Mouse (Mus musculus): Measurements from ENCODE around the gene Tmem205. TPM values are rescaled to one million over a fixed set of nuclear protein-coding genes. Genes with fewer than 3 reads are reported as not detected.

Tmem205 gene
- total RNA-seq (2021) = 10 to 100 TPM; 31.2 to 35.1 TPM

DNA sequence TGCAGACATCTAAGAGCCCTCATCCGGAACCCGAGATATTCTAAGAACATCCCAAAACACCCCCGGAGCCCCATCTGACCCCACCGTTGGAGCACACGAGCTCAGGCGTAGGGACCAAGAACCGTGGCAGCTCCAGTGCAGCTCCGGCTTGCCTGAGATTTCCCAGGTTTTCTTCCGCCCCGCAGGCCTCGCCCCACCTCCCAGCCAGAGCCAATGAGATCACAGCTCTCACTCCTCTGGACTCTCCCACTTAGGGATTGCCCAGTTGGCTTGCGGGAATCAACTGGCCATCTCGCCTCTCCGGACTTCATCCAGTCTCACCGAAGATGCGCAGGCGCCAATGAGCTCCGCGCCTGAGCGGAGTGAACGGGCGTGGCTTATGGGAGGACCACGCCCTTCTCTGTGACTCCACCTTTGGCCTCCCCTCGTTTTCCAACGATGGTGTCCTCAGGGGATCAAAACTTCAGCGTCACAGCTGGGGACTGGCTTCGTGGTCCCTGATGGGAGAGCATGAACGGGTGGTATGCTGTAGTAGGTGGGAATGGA is at the start of gene Tmem205, which contains the start of gene Ccdc159:
Gene Tmem205, minus strand, starts transcription at position 349 of the 546 bp plus-strand sequence.
Gene Ccdc159, plus strand, starts transcription at position 264 of the 546 bp plus-strand sequence.
- intact Hi-C loops (cut with DNase I) = no loop called here
- peak; percentile 91 to 95 for DNase-seq (ENCODE audit: extremely low spot score in 1 of 2, low spot score in 2 of 2)

DNA sequence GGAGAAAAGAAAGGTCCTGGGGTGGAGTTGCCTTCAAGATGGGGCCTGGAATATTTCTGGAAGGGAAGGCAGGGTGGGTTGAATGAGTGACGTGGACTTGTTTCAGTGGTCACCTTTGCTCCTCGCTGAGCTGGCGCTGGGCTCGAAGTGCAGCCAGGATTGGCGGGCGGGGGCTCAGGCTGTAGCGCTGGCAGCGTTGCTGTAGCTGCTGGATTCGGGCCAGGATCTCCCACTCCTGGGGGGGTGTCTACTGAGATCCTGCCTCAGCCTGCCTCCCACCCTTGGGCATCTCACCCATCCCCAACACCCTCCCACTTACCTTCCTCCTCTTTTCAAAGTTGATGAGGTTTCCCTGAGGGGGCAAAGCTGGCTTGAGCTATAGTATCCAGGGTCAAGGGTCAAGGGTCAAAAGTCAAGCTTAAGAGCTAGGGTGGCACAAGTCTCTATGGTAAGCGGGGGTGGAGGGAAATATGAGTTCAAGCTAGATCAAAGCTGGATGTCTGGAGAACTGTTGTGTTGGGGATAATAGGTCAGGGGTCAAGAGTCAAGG is 49.3 kb upstream of the Tmem205 start:
- intact Hi-C loops (cut with DNase I) = no loop called here
- peak in 1 of 2 experiments; percentile 57 for DNase-seq (ENCODE audit: extremely low spot score in 1 of 2, low spot score in 2 of 2)

DNA sequence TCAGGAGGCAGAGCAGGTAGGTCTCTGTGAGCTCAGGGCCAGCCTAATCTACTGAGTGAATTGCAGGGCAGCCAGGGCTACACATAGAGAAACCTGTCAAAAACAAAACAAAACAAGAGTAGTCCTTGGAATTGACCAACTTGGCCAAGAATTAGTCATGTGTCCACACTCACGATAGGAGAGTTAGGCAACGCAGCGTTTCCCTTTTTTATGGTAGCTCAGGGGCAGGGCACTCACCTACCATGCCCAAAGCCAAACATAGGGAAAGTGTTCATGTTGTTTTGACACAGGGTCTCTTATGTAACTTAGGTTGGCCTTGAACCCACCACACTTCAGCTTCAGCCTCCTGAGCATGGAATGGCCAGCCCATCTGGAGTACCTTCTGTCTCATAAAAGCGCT is 41.9 kb upstream of the Tmem205 start:
- intact Hi-C loops (cut with DNase I) = no loop called here
- DNase-seq (ENCODE audit: extremely low spot score in 1 of 2, low spot score in 2 of 2) = no peak

DNA sequence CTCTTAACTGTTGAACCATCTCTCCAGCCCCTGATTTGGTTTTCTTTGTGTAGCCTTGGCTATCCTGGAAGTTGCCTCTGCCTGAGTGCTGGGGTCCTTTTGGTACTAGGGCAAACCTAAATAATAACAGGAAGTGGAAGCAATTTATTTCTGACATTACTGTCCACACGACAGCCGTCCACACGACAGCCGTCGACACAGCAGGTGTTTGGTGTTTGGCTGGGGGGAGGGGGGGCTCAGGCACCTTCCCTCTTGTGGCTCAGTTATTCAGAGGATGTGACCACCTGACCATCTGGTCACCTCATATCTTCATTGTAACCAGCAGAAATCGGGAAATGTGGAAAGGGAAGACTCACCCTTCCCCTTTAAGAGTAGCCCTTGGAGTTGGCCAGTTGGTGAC is 41.5 kb upstream of the Tmem205 start:
- intact Hi-C loops (cut with DNase I) = no loop called here
- DNase-seq (ENCODE audit: extremely low spot score in 1 of 2, low spot score in 2 of 2) = no peak

DNA sequence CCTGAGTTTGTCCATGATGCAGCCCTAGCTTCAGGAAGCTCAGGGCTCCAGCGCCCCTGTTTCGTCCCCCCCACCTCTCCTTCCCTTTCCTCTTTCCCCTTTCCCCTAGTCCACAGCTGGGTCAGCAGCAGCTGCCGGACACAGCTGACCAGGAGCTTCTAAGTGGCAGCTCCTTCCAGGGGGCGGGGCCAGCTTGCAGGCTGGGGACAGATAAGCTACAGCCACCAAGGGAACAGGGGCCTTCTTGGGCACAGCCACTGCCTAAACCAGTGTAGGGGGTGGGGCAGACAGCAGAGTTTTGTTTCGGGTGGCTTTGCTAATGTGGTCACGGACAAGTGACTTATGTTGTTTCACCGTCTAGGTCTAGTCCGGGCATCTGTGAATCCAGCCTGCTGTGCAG is 36.1 kb upstream of the Tmem205 start, which contains the start of gene Epor:
Gene Epor, minus strand, starts transcription at position 90 of the 400 bp plus-strand sequence.
- peak in 1 of 2 experiments; percentile 85 for DNase-seq (ENCODE audit: extremely low spot score in 1 of 2, low spot score in 2 of 2)
- intact Hi-C loops (cut with DNase I) = loop anchor here (5.0 kb wide), 1 partner anchor 34 kb away; no protein-coding TSS in a partner anchor

DNA sequence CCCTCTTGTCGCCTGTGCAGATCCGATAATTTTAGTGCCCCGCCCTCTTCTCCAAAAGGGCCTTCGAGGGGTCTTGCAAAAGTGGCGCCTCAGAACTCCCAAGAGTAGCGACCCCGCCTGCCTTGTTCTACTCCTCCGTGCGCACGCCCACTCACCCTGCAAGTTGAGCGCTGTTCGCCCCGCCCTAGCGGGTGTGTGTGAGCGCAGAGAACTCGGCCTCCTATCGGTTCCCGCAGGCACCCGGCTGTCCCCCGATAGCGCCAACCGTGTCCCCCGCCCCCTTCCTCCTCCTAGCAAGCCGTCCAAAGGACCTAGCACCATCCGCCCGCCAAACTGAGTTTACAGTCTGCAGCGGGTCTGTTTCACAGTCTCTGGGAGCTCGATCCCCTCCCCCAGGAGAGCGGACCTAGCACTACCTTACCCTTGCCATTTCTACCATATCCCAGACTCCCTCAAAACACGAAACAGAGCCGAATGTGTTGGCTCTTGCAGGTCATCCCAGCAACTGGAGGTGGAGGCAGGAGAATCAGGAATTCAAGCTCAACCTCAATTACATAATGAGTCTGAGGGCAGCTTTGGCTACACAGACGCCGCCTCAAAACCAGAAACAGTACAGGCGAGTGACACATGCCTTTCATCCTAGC is 35.2 kb upstream of the Tmem205 start:
- DNase-seq (ENCODE audit: extremely low spot score in 1 of 2, low spot score in 2 of 2) = peak in 1 of 2 experiments; percentile 88
- intact Hi-C loops (cut with DNase I) = loop anchor here (5.0 kb wide), 1 partner anchor 35 kb away; no protein-coding TSS in a partner anchor

DNA sequence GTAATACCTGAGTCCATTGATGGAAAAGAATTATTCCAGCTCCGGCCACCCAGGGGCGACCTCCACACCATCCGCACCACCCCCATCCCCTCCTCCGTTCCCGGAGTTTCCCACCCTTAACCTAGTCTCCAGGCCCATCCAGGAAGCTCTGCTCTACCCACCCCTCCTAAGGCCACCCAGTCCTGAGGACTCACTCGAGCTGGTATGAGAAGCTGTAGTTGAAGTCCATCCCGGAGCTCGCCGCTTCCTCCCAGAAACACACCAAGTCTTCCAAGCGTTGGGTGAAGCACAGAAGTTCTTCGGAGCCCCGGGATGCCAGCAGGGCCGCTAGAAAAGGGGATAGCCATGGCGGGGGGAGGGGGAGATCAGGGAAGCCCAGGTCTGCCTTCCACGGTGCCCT is 34.7 kb upstream of the Tmem205 start:
- DNase-seq (ENCODE audit: extremely low spot score in 1 of 2, low spot score in 2 of 2) = no peak
- intact Hi-C loops (cut with DNase I) = loop anchor here (5.0 kb wide), 1 partner anchor 35 kb away; no protein-coding TSS in a partner anchor

DNA sequence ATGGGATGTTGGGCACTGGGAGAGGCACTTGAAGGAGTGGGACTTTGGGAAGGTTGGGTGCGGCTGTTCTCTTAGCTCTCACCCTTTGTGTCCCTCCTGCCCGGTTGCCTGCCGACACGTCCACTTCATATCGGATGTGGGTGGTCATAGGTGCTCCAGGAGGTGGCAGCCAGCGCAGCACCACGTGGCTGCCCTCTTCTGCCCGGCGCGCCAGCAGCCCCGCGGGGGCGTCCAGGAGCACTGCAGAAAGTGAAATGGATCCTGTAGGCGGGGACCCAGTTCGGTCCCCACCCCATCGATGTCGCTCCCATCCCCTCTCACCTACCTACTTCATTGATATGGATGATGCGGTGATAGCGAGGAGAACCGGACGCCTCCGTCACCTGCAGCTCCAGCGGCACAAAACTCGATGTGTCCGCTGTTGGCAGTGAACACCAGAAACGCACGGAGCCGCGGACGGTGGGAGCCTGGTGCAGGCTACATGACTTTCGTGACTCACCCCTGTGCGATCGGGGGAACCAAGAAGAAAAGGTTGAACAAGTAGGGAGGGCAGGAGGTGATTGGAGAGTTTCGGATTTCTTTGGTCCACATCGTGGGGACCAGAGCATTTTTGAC is 34.1 kb upstream of the Tmem205 start:
- no peak for DNase-seq (ENCODE audit: extremely low spot score in 1 of 2, low spot score in 2 of 2)
- intact Hi-C loops (cut with DNase I) = loop anchor here (5.0 kb wide), 1 partner anchor 36 kb away; no protein-coding TSS in a partner anchor

DNA sequence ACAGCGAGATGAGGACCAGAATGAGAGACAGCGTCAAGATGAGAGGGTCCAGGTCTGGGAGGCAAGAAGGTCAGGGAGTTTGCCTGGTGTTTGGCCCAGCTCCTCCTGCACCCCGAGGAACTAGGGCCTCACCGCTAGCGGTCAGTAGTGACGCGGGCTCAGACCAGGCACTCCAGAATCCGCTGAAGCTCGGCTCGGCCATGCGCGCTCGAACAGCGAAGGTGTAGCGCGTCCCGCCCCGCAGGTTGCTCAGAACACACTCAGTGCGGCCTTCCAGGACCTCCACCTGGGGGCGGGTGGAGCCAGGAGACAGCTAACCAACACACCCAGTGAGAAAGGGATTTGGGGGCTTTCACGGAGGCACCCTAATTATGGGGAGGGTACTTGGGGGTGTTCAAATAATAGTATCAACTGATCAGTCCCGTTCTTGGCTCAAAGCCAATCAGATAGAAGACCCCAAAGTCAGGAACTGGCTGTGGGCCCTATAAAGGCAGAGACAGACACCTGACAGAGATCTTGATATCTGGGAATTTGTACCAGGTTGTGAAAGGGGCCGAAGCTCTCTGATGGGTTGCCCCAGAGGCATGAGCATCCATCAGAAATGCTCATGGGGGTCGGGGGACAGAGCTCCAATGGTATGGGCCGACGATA is 33.3 kb upstream of the Tmem205 start:
- intact Hi-C loops (cut with DNase I) = loop anchor here (5.0 kb wide), 1 partner anchor 37 kb away; no protein-coding TSS in a partner anchor

DNA sequence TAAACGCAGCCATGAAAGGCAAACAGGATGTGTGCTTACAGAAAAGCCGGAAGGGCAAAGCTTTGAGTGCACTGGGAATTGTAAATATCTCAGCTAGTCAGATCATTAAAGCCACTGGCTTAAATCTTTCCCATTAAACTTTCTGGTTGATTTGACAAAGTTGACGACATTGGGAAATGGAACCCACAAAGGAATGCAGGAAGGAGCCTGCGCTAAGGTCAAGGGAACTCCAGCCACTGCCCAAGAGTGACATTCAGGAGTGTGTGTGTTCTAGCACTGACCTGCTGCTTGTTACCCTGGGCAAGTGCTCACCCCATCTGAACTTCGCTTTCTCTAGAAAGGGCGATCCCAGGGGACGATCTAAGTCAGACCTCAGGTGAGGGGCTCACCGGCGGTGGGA is 32.8 kb upstream of the Tmem205 start:
- DNase-seq (ENCODE audit: extremely low spot score in 1 of 2, low spot score in 2 of 2) = no peak
- intact Hi-C loops (cut with DNase I) = loop anchor here (5.0 kb wide), 1 partner anchor 37 kb away; no protein-coding TSS in a partner anchor

More for the DNA sequence above, 33.3 kb upstream of the Tmem205 start:
- peak in 1 of 2 experiments; percentile 71 for DNase-seq (ENCODE audit: extremely low spot score in 1 of 2, low spot score in 2 of 2)

DNA sequence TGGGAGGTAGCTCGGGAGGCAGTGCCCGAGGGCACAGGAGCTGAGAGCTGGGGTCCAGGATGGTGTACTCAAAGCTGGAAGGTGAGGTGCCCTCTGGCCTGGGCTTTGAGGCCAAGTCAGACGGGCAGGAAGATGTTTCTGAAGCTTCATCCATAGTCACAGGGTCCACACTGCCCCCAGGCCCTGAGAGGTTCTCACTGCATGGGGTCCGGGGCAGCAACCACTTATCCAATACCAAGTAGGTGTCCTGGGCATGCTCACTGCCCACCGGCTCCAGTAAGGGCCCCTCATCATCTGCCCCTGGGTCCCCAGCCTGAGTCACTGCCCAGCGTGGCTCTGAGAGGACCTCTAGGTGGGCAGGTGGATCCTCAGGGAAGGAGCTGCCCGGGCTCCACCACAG is 31.9 kb upstream of the Tmem205 start:
- intact Hi-C loops (cut with DNase I) = no loop called here
- no peak for DNase-seq (ENCODE audit: extremely low spot score in 1 of 2, low spot score in 2 of 2)

DNA sequence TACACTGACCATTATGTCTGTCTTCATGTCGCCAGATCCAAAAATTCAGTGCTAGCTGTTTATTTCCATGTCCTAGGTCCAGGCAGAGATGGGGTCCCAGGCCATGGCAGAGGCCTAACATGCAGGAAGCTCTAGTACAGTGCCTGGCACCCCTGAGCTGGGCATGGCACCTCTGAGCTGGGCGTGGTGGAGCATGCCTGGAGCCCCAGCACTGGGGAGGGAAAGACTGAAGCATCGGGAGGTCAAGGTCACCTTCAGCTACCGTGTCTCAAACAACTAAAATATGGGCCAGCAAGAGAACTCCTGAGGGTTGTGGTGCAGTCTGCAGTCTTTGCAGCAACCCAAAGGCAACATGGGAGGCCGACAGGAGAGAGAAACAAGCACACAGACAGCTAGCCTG is 31.0 kb upstream of the Tmem205 start:
- intact Hi-C loops (cut with DNase I) = no loop called here
- no peak for DNase-seq (ENCODE audit: extremely low spot score in 1 of 2, low spot score in 2 of 2)

DNA sequence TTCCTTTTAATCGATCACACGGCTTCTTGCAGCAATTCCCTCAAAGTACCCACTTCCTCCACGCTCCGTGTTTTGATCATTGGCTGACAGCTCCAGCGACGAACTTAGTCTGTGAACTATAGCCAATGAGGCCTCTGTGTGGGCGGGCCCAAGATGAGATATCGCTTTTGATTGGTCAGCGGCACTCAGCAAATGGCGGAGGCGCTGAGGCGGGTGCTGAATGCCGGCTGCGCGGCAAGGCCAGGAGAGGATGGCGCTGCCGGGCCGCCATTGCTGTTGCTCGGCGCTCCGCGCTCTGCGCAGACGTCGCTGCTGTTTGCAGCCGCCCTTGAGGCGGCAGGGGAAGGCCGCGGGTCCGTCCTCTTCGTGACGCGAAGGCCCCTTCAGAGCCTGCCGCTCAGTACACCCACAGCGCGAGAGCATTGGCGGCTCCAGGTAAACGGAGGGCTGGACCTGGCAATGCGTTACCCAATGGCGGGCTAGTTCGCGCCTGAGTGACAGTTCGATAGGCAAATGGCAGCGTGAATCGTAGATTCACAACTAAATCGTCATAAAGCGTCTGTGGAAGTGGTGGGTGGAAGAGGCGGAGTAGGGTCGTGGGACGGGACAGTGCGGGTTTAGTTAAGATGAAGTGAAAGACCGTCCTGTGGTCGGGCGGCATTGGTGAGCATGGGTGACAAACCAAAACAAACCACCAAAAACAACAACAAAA is 28.4 kb upstream of the Tmem205 start, which contains the start of gene Swsap1:
Gene Swsap1, plus strand, starts transcription at position 186 of the 712 bp plus-strand sequence.
- DNase-seq (ENCODE audit: extremely low spot score in 1 of 2, low spot score in 2 of 2) = peak; percentile 98 to 99
- intact Hi-C loops (cut with DNase I) = no loop called here

DNA sequence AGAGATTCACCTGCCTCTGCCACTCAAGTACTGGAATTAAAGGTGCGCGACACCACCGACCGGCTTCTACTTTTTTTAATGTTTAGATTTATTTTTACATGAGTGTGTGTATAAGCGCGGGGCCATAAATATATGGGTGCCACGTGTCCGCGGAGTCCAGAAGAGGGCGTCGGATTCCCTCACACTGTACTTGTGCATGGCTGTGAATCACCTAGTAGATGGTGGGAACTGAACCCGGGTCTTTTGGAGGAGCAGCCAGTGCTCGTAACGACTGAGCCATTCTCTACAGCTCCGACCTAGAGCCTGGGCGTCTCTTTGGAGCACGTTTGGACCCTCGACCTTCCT is 27.8 kb upstream of the Tmem205 start:
- intact Hi-C loops (cut with DNase I) = no loop called here
- no peak for DNase-seq (ENCODE audit: extremely low spot score in 1 of 2, low spot score in 2 of 2)

DNA sequence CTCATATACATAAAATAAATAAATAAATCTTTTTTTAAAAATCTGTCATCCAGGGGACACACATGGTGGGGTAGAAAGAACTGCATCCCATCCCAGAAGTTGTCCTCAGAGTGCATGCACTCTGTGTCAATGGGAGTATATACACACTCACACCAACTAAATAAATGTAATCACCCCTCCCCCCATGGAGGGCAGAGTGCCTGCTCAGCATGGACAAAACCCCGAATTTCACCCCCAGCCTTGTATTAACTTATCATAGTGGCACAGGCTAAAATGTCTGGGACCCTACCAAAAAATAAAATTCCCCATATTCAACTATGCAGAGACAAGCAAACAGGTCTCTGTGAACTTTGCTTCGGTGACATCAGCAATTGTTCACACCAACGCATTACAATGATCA is 27.3 kb upstream of the Tmem205 start:
- intact Hi-C loops (cut with DNase I) = no loop called here
- no peak for DNase-seq (ENCODE audit: extremely low spot score in 1 of 2, low spot score in 2 of 2)

DNA sequence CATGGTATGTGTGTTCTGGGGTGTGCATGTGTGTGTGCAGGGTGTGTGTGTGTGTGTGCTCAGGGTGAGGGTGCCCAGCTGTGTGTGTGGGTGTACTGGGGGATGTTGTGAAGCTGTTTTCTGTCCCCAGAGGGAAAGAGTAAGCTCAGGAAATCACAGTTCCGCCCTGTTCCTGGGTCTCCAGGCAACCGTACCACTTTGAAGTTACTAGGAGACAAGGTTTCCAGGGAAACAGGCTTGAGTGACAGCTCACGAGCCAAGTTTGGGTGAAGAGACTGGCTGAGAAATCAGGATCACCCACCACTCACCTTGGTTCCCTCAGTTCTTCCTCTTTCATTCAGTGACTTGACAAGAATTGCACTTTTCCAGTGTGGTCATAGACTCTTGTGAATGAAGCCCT is 26.2 kb upstream of the Tmem205 start:
- intact Hi-C loops (cut with DNase I) = no loop called here
- DNase-seq (ENCODE audit: extremely low spot score in 1 of 2, low spot score in 2 of 2) = peak; percentile 58 to 84

DNA sequence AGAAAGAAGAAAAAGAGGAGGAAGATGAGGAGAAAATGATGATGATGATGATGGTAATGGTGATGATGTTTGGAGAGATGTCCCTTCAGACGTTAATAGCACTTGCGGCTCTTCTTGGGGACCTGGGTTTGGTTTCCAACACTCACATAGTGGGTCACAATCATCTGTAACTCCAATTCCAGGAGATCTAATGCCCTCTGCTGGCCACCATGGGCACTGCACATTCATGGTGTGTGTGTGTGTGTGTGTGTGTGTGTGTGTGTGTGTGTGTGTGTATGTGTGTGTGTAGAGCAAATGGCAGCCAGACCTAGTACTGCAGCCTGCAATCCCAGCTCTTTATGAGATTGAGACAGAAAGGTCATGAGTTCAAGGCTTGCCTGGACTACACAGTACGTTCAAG is 24.6 kb upstream of the Tmem205 start:
- no peak for DNase-seq (ENCODE audit: extremely low spot score in 1 of 2, low spot score in 2 of 2)
- intact Hi-C loops (cut with DNase I) = no loop called here

DNA sequence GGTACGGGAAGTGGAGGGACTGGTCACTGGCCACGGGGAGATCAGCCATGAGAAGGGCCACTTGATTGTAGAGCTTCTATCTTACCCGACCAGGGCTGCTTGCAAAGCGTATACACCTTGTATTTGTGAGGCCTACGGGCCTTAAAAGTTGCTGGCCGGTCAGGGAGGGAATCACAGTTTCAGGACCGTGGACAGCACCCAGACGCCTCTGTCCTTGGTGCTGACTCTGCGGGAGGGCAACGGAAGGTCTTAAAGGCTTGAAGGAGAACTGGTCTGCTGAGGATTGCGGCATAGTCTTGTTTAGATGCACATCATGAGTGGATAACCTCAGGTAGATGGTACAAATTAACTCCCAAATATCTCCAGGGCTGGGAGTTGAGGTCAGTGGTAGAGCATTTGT is 23.0 kb upstream of the Tmem205 start:
- peak in 1 of 2 experiments; percentile 47 for DNase-seq (ENCODE audit: extremely low spot score in 1 of 2, low spot score in 2 of 2)
- intact Hi-C loops (cut with DNase I) = no loop called here

Data from left cerebral cortex, postnatal 10 days (tissue).